Mouse (Mus musculus): ENCODE results near the gene Rps24.

Gene Rps24

DNA sequence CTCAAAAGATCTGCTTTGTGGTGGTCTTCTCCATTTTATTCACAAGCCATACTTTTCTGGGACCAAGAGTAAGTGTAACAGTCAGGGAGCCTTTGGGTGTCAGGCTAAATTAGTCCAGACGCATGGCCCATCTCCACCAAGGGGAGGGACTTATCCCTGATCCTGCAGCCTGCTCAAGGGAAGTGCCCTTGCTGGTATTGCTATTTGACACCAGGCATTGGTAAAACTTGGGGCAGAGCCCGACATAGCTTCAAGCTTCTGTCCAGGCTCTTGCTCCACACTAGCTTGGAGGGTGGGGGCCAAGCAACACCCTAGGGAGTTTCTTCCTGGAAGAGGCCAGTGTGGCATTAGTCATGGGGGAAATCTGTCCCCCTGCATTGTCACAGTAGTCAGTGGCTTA, 23.8 kb downstream of the Rps24 start:
- no peak for DNase-seq (ENCODE audit: inconsistent age in 2 of 2, low spot score in 1 of 2)

DNA sequence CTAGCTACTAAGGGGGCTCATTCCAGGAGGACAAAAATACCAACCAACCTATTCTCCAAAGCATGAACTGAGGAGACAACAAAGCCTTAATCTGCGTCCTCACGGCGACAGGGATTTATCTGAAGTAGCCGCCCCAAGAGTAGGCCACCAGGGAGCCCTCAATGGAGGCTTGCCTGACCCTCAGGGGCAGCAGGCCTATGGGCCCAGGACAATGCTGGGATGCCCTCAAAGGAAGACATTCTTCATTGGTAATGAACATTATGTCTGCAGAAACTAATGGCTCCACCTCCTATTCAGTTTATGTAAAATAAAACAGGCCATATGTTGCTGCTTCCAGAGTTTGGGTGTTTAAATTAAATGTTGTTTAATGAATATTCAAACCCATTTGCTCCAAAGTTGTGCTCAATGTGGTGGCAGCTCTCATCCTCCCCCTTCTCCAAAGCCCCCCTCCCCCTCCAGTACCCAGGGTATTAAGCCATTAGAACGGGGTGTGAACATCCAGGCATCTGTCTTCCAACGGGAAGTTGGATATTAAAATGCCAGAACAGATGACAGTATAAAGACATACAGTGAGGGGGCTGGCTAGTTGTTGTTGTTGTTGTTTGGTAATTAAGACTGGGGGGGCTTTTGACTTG, 25.7 kb downstream of the Rps24 start:
- DNase-seq (ENCODE audit: inconsistent age in 2 of 2, low spot score in 1 of 2), result no peak

DNA sequence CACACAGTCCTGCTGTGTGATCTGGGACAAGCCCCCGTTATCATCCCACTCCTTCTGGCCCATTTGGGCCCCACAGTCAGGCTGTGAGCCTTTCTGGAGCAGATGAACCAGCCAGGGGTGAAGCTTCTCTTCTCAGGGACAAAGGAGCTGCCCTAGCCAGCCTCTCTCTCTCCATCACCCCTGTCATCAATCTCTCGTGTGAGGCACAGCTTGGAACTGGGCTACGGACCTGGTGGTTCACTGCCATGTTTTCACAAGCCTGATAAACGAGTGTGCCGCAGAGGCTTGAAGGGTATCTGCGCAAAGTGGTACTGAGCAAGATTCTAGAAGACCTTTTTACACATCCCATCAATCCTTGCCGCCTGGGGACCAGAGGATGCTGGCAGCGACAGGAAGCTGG, 34.7 kb downstream of the Rps24 start:
- no peak for DNase-seq (ENCODE audit: inconsistent age in 2 of 2, low spot score in 1 of 2)

DNA sequence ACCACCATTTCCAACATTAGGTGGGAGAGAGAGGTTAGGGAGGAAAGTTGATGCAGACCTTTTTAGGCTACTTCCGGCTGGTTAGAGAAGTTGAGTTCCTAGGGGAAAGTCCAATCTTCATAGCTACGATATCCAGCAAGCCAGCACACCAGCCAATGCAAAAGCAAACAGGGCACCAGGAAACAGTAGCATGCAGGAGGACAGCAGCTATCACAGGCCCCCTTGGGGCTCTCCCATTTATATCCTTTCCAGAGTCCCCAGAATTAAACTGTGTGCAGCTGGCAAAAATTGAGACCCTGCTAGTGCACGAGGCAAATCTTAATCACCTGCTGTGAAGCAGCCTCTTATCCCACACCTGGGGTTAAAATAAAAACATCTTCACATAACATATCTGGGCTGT, 38.2 kb downstream of the Rps24 start:
- DNase-seq (ENCODE audit: inconsistent age in 2 of 2, low spot score in 1 of 2), result no peak

DNA sequence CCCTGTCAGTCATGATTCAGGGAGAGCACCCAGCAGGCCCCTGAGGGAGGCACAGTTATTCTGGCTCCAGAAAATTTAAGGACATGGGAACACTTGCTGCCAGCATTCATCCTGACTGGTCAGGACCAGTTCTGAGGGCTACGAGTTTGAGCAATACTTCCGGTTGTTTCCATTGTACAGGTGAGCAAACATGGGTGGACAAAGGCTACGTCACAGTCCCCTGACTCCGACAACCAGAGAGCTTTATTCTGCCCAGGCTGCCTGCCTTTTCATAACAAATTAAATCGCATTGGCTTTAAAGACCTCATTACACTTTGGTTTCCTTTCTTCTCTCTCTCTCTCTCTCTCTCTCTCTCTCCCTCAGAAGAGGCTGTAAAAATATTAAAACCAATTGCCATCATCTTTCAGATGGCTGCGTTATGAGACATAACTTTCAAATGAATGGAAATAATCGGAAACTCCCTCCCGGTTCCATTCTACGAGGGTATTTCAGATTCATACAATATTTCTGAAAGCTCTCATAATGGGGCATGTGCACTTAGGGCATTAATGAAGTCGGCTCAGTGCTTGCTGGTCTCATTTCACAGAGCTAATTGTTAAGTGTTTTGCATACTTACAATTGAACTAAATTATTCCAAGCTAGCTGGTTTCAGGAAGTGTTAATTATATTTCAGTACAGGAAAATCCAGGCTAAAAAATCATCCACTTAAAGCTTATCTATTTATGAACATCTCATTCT, 38.9 kb downstream of the Rps24 start:
- DNase-seq (ENCODE audit: inconsistent age in 2 of 2, low spot score in 1 of 2), result no peak

DNA sequence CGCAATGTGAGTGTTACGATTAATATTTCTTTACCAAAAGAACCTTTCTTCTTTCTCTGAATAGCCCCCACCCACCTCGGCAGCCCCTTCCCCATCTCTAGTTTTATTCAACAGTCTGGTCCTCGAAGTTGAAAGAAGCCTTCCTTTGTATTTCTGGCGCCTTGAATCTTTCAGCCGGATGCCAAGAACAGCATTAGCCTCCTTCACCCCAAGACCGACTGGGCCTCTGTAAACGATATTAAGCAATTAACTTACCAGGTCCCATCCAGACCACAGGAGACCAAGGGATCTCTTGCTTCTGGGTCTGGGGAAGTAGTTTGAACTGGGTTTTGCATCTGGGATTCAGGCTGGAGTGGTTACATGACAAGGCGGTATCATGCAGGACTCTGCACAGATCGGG, 39.5 kb downstream of the Rps24 start:
- no peak for DNase-seq (ENCODE audit: inconsistent age in 2 of 2, low spot score in 1 of 2)

DNA sequence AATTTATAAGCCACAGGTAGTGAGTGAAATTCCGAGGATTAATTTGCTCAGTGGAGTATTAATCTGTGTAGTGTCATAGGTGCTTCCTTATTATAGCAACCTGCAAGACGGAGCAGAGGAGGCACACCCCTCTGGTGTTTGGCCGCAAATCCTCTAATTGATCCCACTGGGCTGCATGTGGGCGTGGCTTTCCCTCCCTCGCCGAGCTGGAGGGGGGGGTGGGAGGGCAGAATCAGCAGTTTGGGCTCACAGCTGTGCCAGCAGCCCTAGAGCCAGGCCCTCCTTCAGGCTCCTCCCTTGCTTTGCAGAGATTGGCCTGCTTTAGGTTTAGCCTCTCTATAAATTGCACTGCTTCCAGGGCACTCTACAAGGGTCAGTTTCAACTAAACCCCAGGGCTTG, 43.3 kb downstream of the Rps24 start:
- DNase-seq (ENCODE audit: inconsistent age in 2 of 2, low spot score in 1 of 2), result no peak

DNA sequence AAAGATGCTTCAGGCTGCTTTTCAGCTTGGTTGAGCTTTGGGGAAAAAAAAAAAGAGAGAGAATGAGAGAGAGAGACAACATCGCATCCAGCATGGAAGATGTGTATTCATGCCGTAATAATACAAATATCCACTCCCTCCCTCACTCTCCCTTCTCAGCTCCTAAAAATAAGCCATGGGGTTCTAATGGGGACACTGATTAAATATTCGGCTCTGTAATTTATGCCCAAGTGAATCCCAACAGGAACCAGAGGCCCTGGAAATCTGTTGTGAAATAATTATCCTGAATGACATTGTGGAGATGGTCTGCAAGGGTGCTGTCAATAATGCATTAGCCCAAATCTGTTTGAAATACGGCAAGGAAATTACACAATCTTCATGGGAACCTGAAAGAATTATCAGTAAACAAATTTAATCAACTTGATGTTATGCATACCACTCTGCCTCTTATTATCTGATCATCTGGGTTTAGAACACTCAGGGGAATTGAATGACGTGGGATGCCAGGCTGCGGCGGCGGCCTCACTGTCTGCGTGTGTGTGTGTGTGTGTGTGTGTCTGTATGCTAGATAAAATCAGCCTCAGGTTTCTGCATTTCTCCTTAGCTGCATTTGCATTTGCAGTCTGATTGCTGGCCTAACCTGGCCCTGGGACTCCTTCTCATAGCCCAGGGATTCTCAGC, 48.1 kb downstream of the Rps24 start:
- DNase-seq (ENCODE audit: inconsistent age in 2 of 2, low spot score in 1 of 2), result peak; percentile 5 to 31

DNA sequence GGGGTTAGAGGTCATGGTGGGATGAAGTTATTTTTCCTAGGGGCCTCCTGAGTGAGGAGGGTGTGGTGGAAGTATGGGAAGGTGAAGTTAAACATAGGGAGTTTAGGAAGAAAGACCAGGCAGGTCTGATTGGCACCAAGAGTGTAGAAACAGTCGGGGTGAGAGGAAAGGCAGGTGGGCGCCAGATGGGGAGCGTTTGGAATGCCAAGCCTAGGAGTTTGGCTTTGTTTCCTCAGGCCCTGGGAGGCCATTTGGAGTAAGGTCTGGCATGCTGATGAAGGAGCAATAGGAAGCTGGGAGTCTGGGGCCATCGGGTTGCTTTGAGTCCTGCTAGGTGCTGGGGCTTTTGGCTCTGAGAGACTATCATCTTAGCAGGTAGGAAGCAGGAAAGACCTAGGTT, 56.0 kb downstream of the Rps24 start:
- no peak for DNase-seq (ENCODE audit: inconsistent age in 2 of 2, low spot score in 1 of 2)

DNA sequence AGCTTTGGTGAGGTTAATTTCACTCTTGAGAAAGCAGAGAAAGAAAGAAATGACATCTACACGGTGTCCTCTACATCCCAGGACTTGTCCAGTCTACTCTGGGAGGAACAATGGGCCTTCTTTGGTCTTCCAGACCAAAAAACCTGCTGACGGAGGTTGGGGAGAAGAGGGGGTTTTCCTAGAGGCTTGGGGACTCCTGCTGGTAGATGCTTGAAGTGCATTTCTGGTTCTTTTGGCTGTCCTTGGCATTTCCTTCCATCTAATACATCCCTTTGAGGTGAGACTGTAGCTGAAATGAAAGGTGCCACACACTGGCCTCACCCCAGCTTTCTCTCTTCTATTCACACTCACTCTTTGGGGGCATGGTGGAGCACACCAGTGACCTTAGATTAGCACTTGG, 57.1 kb downstream of the Rps24 start:
- peak; percentile 33 to 76 for DNase-seq (ENCODE audit: inconsistent age in 2 of 2, low spot score in 1 of 2)
